Mouse (Mus musculus): ENCODE results near the gene Tmem267.
"Not testable (repeated sequence)": the region's sequence is repeated elsewhere in the genome, so short reads cannot be mapped to it uniquely, and the experiment has no call there.

The Tmem267 gene

GRCm38 (mm10) chr13:119618841-119619240 is 131.0 kb downstream of the Tmem267 start:
- DNase-seq (ENCODE audit: low spot score in 2 of 2): no peak

DNA sequence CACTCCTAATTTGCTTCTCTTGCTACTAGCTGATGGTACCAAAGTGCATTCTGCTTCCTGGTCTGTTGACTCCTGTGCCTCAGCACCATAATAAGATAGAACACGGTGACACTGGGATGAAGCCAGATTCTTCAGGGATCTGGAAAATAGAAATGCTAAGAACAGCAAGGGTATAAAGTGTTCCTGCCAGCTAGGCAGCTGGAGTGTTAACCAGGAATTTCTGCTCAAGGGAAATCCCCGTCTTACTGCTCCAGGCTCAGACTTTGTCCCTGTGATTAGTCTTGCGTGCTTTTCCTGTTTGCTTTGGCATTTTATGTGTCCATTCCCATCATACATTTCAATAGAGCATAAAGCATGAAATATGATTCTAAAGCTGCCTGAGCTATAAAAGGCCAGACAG is 131.9 kb downstream of the Tmem267 start:
- DNase-seq (ENCODE audit: low spot score in 2 of 2): no peak

DNA sequence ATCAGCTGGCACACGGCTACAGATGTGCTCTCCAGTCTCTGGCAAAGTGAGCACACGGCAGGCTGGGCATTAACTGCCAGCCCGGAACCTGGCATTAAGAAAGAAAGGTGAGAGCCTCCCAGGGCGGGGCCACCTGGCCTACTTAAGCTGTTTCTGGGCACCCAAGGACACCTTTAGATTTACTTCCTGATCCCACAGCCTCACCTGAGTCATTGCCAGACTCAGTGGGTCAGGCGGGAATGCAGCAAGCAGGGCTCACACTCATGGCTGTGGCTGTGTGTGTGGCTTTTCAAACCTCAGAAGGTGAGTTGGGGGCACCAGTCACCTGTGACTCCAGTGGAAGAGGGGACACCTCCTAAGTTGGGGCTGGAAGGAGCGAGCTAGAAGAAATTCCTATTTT is 135.8 kb downstream of the Tmem267 start, which contains the start of gene Ccl28:
Gene Ccl28 (plus strand): TSS at position 186 of the 400 bp plus-strand sequence.
- DNase-seq (ENCODE audit: low spot score in 2 of 2): no peak

GRCm38 (mm10) chr13:119625952-119626351 is 138.1 kb downstream of the Tmem267 start:
- DNase-seq (ENCODE audit: low spot score in 2 of 2): not testable (repeated sequence)

DNA sequence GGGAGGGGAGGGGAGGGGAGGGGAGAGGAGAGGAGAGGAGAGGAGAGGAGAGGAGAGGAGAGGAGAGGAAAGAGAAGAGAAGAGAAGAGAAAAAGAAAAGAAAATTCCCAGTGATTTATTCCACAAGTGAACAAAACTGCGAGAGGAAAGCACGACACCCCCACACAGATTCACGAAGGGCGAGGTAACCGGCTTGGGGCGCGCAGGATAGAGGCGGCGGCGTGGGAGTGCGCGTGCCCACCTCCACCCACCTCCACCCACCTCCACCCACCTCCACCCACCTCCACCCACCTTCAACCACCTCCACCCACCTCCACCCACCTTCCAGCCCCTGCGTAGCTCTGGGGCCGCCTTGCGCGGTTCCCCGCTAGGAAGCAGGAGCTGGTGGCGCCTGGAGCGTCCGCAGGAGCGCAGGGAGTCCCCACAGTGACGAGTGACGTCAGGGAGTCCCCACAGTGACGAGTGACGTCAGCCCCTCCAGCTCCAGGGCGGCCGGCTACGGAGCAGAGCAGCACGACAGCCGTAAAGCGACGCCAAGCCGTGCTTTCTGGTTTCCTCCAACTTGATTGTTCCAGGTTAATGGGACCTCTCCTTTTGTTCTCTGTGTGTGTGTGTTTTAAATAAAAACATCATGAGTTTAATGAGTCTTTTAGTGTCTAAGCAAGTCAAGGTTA is 143.8 kb downstream of the Tmem267 start:
- peak; percentile 81 to 84 for DNase-seq (ENCODE audit: low spot score in 2 of 2)

DNA sequence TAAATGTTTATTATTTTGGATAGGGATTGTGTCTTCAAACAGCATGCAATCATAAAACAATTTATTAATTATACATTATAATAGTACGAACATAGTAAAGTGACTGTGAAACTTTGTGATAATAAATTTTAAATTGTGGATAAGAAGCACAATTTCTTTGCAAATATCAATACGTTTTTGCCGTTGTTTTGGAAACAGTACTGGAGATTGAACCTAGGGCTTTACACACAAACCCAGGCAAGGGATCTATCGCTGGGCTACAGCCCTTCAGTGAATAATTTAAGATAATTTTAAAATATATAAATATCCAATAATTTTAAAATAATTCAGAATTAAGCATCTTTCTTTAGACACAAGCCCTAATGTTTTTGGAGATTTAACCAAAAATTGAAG is 144.3 kb downstream of the Tmem267 start:
- no peak for DNase-seq (ENCODE audit: low spot score in 2 of 2)

- no peak for DNase-seq (ENCODE audit: low spot score in 2 of 2)
Measured at GRCm38 (mm10) chr13:119635496-119635895, 147.7 kb downstream of the Tmem267 start.

- DNase-seq (ENCODE audit: low spot score in 2 of 2): no peak
Measured at GRCm38 (mm10) chr13:119637837-119638236, 150.0 kb downstream of the Tmem267 start.

DNA sequence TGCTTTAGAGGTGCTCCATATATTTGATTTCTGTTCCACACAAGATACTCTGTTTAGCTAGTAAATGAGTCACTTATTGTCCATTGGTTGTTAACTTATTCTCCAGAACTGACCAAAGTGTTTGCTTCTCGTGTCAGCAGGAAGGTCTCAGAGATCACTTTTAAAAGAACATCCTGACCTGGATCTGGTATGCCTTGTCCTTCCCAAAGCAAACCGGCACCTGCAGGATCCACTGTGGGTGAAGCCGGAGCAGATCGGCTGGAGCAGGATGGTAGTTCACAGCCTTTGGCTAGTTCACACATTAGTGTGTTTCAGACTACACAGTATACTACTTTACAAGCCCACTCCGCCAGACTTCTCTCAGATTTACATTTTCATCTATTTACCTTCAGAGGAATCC is 150.6 kb downstream of the Tmem267 start:
- no peak for DNase-seq (ENCODE audit: low spot score in 2 of 2)

DNA sequence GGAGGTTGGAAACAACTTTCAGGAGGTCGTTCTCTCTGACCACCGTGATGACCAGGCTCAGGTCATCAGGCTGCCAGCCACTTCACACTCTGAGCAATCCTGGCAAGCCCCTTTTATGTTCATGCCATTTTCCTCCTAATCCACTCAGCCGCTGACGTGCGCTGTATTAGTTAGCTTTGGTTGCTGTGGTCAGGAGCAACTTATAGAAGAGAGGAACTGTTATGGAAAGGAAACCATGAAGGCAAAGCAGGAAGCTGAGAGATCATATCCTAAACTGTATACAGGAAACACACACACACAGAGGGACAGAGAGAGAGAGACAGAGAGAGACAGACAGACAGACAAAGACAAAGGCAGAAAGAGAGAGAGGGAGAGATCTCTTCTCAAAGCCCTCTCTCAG is 151.5 kb downstream of the Tmem267 start:
- no peak for DNase-seq (ENCODE audit: low spot score in 2 of 2)

DNA sequence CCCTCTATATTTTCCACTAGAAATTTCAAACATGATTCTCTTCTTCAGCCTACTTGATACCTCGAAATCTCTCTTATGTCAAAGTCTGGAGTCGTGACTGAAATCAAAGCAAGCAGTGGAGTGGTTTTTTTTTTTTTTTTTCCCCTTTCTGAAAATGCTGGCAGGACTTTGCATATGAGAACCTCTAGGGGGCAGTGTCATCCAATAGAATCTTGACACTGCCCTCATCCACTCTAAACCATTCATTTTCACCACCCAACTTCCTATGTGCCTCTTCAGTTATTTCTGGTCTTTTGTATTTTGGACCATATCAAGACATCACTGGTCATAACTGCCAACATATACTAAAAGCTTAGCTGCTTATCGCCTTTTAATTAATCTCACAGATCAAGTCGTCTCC is 152.7 kb downstream of the Tmem267 start:
- peak; percentile 6 to 25 for DNase-seq (ENCODE audit: low spot score in 2 of 2)

- no peak for DNase-seq (ENCODE audit: low spot score in 2 of 2)
Measured at GRCm38 (mm10) chr13:119641145-119641544, 153.3 kb downstream of the Tmem267 start.

DNA sequence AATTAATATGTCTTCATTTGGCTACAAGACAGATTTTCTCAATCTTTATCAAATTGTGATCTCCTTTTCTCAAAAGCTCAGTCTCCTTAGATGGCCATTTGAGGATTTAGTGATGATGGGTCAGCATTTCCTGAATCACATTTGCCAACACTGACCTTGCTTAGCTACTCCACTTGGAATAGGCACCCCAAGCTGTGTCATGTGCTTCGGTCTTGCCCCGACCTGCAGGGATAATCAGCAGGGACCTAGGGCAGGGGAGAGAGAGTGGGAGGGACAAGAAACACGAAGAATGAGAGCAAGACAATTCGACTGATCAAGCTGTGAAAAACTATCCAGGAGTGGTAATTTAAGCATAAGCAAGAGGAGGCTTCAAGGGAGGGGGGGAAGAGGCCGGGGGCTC is 156.9 kb downstream of the Tmem267 start:
- DNase-seq (ENCODE audit: low spot score in 2 of 2): no peak

- no peak for DNase-seq (ENCODE audit: low spot score in 2 of 2)
Measured at GRCm38 (mm10) chr13:119646511-119646910, 158.7 kb downstream of the Tmem267 start.

DNA sequence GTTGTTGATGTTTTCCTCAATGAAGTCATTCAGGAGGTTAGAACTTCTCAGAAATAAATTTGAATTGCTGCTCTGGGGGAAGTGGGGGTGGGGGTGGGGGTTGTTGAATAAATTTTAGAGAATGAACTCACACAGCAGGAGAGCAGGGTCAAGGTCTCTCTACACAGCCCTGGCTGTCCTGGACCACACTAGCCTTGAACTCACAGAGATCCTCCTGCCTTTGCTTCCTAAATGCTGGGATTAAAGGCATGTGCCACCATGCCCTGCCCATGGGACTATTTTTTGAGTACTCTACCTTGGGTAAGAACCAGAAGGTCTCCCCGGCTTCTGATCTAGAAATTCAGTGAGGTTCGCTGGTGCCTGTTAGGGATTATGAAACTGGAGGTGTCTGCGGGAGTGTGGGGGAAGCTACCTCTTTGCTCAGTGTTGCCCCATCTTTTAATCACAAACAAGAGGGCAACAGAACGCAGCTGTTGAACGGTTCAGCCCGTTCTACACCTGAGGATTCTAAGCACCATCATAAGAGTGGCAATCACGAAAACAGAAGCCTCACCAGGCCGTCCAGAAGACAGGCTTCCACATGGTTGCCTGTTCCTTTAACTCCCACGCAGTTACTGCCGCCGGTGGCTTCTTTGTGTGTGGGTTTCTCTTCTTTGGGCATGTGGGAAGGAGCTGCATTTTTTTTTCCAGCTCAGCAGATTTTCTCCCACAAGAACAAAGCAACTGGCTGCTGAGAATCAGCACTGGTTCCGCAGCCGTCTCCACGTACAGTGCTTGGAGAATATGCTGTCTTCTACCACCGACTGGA is 161.3 kb downstream of the Tmem267 start:
- DNase-seq (ENCODE audit: low spot score in 2 of 2): peak; percentile 68 to 69

DNA sequence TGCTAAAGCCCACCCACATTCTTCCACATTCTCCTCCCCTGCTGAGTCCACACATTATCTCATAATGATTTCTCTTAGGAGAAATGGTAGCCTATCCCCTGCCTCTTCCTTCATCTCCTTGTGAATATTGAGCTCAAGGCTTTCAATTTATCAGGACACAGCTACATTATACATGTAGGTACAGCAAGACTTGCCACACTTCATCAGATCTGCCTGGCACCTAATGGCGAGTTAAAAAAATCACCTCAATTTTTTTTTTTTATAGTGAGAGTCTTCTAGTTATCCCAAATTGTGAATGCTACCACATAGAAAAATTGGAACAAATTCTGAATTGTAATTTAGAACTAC is 161.8 kb downstream of the Tmem267 start:
- DNase-seq (ENCODE audit: low spot score in 2 of 2): no peak

DNA sequence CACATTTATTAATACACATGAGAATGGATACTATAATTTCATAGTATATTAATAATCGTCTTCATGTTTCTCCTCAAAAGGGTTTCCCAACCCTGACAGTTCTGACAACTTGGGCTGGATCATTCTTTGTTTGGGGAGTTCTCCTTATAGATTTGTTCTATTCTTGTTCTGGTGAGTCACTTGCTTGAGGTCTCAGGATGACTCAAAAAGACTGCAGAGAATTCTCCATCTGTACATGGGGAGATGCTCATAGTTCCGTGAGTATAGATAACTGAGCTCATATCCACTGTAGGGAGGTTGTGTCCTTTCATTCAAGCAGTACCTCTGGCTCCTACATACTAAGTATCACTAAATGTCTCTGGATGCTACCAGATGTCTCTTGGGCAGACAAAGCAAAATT is 166.9 kb downstream of the Tmem267 start:
- DNase-seq (ENCODE audit: low spot score in 2 of 2): peak in 1 of 2 experiments; percentile 22

GRCm38 (mm10) chr13:119656246-119656645 is 168.4 kb downstream of the Tmem267 start:
- no peak for DNase-seq (ENCODE audit: low spot score in 2 of 2)

DNA sequence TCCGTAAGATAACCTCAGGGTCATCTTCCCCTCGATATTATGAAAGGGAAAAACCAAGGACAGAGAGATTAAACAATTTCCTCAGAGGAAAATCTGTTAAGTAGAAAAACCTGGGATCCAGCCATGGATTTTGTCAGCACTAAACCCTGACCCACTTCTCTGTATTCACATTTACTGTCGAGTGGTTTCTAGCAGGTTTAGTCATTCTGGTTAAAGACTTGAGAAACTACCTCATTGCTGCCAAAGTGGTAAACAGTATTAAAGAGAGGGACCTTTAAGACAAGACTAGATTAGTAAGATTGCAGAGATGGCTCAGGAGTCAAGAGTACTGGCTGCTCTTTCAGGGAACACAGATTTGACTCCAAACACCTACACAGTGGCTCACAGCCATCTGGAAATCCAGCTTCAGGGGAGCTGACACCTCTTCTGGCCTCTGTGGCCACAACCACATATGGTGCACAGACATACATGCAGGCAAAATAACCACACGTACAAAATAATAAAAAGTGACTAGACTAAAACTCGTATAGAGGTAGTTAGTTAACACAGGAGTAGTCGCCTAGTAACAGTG is 169.1 kb downstream of the Tmem267 start:
- DNase-seq (ENCODE audit: low spot score in 2 of 2): no peak
